Mouse (Mus musculus): ENCODE data around the gene D1Pas1. TPM values are rescaled to one million over a fixed set of nuclear protein-coding genes. Genes with fewer than 3 reads are reported as not detected.

D1Pas1 gene
- polyA plus RNA-seq, 1 experiment from 2014 or later = not detected

DNA sequence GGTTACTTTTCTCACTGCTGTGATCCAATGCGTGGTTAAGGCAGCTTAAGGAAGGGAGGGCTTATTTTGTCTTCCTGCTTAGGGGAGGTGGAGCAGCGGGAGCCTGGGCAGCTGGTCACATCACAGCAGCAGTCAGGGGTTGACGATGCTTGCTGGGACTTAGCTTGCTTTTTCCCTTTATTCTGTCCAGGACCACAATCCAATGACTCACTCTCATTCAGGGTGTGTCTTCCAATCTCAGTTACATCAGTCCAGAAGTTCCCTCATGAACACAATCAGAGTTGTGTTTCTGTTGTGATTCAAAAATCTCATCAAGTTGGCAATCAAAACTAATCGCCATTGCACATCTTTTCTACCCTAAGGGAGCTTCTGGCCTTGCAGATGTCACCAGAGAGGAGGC lies 48.9 kb downstream of the D1Pas1 start:
- no peak for ATAC-seq (ENCODE audit: low read depth)
- Histone ChIP-seq H3K9ac (ENCODE audit: low read depth, low read length) (no peak overlapping the region), H3K27ac (ENCODE audit: low read length) (no peak overlapping the region), H3K4me3 (ENCODE audit: low read depth, low read length) (no peak overlapping the region), H3K9me3 (replicated peaks; ENCODE audit: control insufficient read depth, low read length) (no peaks in the 10 kb centered on the region), H3K27me3 (ENCODE audit: control insufficient read depth, insufficient read depth, low read depth, low read length) (no peaks in the 10 kb centered on the region), H3K4me1 (ENCODE audit: control insufficient read depth, low read depth, low read length) (no peaks in the 10 kb centered on the region), H3K4me2 (ENCODE audit: low read depth, low read length) (no peak overlapping the region), H3K36me3 (ENCODE audit: control insufficient read depth, insufficient read depth) (no peaks in the 10 kb centered on the region)
- 35% methylated on average over 4 of the region's 4 CpGs for WGBS (ENCODE audit: insufficient replicate concordance)

DNA sequence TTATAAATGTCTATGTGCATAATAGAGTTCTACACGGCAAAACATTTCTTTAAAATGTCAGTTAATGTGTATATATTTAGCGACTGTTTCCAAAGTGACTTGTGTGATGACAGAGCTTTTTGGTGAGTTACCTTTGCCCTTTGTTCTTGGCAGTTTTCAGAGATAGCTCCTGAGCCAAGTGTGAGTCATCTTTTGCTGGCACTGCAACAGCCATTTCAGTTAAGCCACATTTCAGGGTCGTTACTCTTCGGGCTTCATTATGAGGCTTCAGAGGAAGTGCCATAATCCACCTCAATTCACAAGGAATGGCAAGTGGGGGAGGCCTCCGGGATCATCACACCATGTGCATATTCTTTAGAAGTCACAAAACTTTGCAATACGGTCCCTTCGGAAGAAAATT lies 52.8 kb downstream of the D1Pas1 start:
- no peak overlapping the region for H3K27ac ChIP-seq (ENCODE audit: low read length)
- no peak overlapping the region for H3K4me3 ChIP-seq (ENCODE audit: low read depth, low read length)
- H3K4me2 ChIP-seq (ENCODE audit: low read depth, low read length) = no peak overlapping the region
- no peak overlapping the region for H3K9ac ChIP-seq (ENCODE audit: low read depth, low read length)
- H3K9me3 ChIP-seq (replicated peaks; ENCODE audit: control insufficient read depth, low read length) = no peaks in the 10 kb centered on the region
- 60% methylated on average over 7 of the region's 7 CpGs for WGBS (ENCODE audit: insufficient replicate concordance)
- no peak for ATAC-seq (ENCODE audit: low read depth)
- H3K36me3 ChIP-seq (ENCODE audit: control insufficient read depth, insufficient read depth) = no peaks in the 10 kb centered on the region
- H3K4me1 ChIP-seq (ENCODE audit: control insufficient read depth, low read depth, low read length) = no peaks in the 10 kb centered on the region
- no peaks in the 10 kb centered on the region for H3K27me3 ChIP-seq (ENCODE audit: control insufficient read depth, insufficient read depth, low read depth, low read length)

Other genes with a start within 250 kb of the D1Pas1 start
- 21.0 and 21.9 TPM in 2 replicates for gene Rrp15, start 218.1 kb upstream of the D1Pas1 start, polyA plus RNA-seq (2015; fragmentation: Nextera tagmentation; extraction: Ambion mirVana)
- gene Spata17, start 248.0 kb downstream of the D1Pas1 start, polyA plus RNA-seq (2015; fragmentation: Nextera tagmentation; extraction: Ambion mirVana) = 0.24 and 0.26 TPM in 2 replicates
- 5.7 and 6.1 TPM in 2 replicates for gene Gpatch2, start 248.1 kb downstream of the D1Pas1 start, polyA plus RNA-seq (2015; fragmentation: Nextera tagmentation; extraction: Ambion mirVana)